Mouse (Mus musculus) kidney, adult 2 months (tissue): ENCODE data around the gene Pitpnm3.

Source experiments
- CTCF ChIP-seq: fragments of 200-500 bp; conservative IDR thresholded peaks from 2 replicates; pipeline ENCODE4 v1.5.1; 2011; ENCODE audit warnings: low read depth, mild to moderate bottlenecking, control low read depth, low read length, moderate library complexity, mixed read lengths; ENCODE audit not compliant: insufficient read depth, insufficient read length
- POLR2A ChIP-seq: fragments of 200-500 bp; IDR thresholded peaks from one replicate; pipeline ENCODE4 v1.6.1; 2011; ENCODE audit warnings: low read depth, low read length, control low read depth

GRCm38 (mm10) chr11:72061093-72061620 is 74.4 kb downstream of the Pitpnm3 start:
- no peak for TF ChIP-seq POLR2A
- TF ChIP-seq CTCF: no peak
